Mouse (Mus musculus) heart, embryonic 11.5 days (tissue): ENCODE data around the gene Parp3. TPM values are rescaled to one million over a fixed set of nuclear protein-coding genes. Genes with fewer than 3 reads are reported as not detected.
A peak's percentile ranks its signal among the peaks of the same experiment; 100 is the strongest.

Experiments
- ATAC-seq: fragments of 200-750 bp; cut with Nextera tagmentation; replicated peaks from 2 replicates; pipeline ENCODE4 v1.8.0; 2017; ENCODE audit warnings: moderate library complexity; ENCODE audit not compliant: insufficient number of reproducible peaks, low FRiP score, low TSS enrichment
- H3K27ac ChIP-seq: fragments of 300-500 bp; sonication (generic); 2 replicates; pipeline ENCODE4 v1.5.1; 2014; ENCODE audit warnings: mild to moderate bottlenecking, low read depth, low read length
- H3K27me3 ChIP-seq: fragments of 300-500 bp; sonication (generic); 2 replicates; pipeline ENCODE4 v1.6.1; 2014; ENCODE audit warnings: mild to moderate bottlenecking, low read length, mixed read lengths; ENCODE audit not compliant: control insufficient read depth, insufficient read depth
- H3K36me3 ChIP-seq: fragments of 300-500 bp; sonication (generic); 2 replicates; pipeline ENCODE4 v1.6.1; 2014; ENCODE audit warnings: mild to moderate bottlenecking, low read length, moderate library complexity, mixed read lengths; ENCODE audit not compliant: control insufficient read depth, insufficient read depth
- H3K4me1 ChIP-seq: fragments of 300-500 bp; sonication (generic); 2 replicates; pipeline ENCODE4 v1.6.1; 2014; ENCODE audit warnings: low read length; ENCODE audit not compliant: control insufficient read depth, insufficient read depth
- H3K4me2 ChIP-seq: fragments of 300-500 bp; sonication (generic); 2 replicates; pipeline ENCODE4 v1.6.1; 2014; ENCODE audit warnings: mild to moderate bottlenecking, moderate library complexity
- H3K4me3 ChIP-seq: fragments of 300-500 bp; sonication (generic); 2 replicates; pipeline ENCODE4 v1.5.1; 2014; ENCODE audit warnings: low read depth, low read length
- H3K9ac ChIP-seq: fragments of 300-500 bp; sonication (generic); 2 replicates; pipeline ENCODE4 v1.6.1; 2014; ENCODE audit warnings: mild to moderate bottlenecking, low read depth, low read length, moderate library complexity
- H3K9me3 ChIP-seq: fragments of 300-500 bp; sonication (generic); replicated peaks from 2 replicates; pipeline ENCODE4 v1.6.1; 2016; ENCODE audit warnings: low read length; ENCODE audit not compliant: control insufficient read depth
- WGBS: fragments of 180-500 bp; shearing (Covaris S2); extraction: QIAGEN DNeasy Blood & Tissue Kit; methylation state at CpG from one replicate; pipeline ENCODE4 v1.1.7; 2014; ENCODE audit not compliant: insufficient replicate concordance; 5-methylcytosine and 5-hydroxymethylcytosine counted together
- polyA plus RNA-seq: library from polyadenylated mRNA; unstranded; fragments of >200 nt; fragmentation: Nextera tagmentation; extraction: Ambion mirVana; gene quantifications from 2 replicates; pipeline ENCODE4 v1.2.1, GENCODE M21; 2014

Gene Parp3
- polyA plus RNA-seq, 1 experiment from 2014 or later, result 1.0 TPM

DNA sequence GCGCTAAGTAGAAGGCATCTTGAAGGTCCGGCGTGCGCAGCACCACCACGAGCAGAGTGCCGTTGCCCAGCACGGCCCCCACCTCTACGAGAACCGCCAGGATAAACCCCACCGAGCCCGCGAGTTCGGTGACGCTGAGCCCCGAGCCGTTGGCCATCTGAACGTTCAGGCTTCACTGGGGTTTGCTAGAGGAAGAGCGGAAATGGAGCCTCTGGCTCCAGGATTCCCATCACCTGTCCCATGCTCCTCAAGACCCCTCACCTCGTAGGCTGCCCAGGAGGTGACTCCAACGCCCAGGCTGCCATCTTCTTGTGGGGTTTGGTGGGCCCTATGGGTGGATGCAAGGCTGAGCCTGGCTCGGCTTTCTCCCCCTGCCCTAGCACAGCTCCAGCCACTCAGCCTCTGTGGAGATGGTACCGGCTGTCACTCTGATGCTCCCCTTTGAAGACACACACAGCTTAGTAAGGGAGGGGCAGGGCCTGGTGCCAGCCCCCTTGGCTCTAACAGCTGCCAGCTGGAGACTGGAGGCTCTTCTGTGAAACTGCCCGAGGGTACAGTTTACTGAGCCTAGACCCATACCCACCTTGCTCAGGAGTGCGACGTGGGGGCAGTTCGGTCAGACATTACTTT, 11.1 kb downstream of the Parp3 start, which contains the start of gene Gpr62:
Gpr62 (minus strand) TSS at position 368 of the 630 bp plus-strand sequence.
- H3K4me3 ChIP-seq, result peak within 1 kb of the TSS; percentile 57
- H3K9ac ChIP-seq, result peak within 1 kb of the TSS; percentile 73
- H3K4me2 ChIP-seq, result peak within 1 kb of the TSS; percentile 94
- H3K27ac ChIP-seq, result 0 out of 2 replicates have a peak within 1 kb of the TSS, but pooled peaks have one; percentile 10
- peaks cover 4% of the 10 kb centered on the region for H3K36me3 ChIP-seq
- no peak for ATAC-seq
- peaks cover 11% of the 10 kb centered on the region for H3K27me3 ChIP-seq
- H3K9me3 ChIP-seq, result no peaks in the 10 kb centered on the region
- 35% methylated on average over 26 of the region's 26 CpGs for WGBS
- H3K4me1 ChIP-seq, result peaks cover 12% of the 10 kb centered on the region

DNA sequence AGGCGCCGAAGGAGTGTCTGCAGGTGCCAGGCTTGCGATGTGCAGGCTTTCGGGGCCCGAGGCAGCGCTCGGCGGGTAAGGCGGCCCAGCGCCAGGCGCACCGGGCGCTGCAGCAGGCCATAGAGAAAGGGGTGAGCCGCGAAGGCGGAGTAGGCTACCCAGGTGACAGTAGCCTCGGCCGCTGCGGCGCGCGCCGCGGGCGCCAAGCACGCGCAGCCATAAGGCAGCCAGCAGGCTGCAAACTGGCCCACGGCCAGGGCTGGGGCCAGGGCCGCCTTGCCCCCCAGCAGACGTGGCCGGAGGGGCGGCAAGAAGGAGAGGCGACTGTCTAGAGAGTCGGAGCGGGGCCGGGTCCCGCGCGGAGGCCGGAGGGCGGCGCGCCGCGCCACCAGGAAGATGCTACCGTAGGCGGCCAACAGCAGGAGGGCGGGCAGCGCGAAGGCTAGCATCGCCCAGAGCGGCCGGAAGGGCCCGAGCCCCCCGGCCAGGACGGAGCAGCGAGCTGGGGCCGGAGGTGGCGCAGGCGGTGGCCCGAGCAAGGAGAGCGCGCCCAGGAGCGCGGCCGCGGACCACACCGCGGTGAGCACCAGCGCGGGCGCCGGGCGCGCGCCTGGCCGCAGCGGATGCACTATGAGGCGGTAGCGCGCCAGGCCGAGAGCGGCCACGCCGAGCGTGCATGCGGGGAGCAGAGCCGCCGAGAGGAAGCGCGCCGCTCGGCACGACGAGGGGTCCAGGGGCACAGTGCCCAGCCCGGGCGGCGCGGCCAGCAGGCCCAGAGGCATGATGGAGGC, 11.8 kb downstream of the Parp3 start:
- H3K4me2 ChIP-seq, result peak overlapping the region; percentile 94
- ATAC-seq, result peak; percentile 69

DNA sequence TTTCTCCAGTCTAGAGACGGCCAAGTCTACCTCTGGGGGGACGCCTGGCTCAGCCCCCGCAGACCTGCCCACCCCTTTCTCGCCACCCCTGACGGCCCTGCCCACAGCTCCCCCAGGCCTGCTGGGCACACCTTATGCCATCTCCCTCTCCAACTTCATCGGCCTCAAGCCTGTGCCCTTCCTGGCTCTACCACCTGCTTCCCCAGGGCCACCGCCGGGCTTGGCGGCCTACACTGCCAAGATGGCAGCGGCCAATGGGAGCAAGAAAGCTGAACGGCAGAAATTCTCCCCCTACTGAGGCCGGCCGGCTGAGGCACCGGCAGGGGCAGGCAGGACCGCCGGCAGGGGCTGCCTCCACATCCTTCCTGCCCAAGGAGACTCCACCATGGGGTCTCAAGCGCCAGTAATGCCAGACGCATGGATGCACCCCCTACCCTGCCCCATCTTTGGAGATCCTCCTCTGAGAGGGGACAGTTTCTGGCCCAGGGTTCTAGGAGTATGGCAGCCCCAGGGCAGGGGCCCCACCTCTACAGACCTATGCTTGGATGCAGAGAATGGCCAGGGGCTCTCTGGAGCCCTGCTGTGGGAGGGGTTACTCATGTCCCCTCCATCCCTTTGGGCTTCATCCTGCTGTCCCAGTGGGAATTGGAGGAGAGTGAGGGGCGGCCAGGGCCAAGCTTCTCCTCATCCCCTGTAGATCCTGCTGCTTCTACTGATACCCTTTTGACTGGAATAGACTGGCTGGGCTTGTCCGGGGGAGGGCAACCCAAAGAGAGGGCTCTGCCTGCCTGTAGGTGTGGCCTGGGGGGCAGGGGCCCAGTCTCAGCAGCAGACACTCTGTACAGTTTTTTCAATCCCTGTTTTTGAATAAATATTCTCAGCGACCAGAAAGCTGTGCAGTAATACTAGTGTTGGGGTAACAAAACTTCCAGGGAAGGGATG, 13.4 kb downstream of the Parp3 start:
- Histone ChIP-seq H3K9ac (no peak overlapping the region), H3K4me2 (peak overlapping the region; percentile 2; the same call in 1 of the 2 replicates), H3K4me3 (no peak overlapping the region), H3K27me3 (peaks cover 11% of the 10 kb centered on the region), H3K4me1 (peaks cover 12% of the 10 kb centered on the region), H3K27ac (no peak overlapping the region), H3K9me3 (no peaks in the 10 kb centered on the region), H3K36me3 (peaks cover 10% of the 10 kb centered on the region)
- no peak for ATAC-seq
- 82% methylated on average over 21 of the region's 21 CpGs for WGBS

More for the DNA sequence above, 11.8 kb downstream of the Parp3 start:
- H3K9ac ChIP-seq, result peak overlapping the region; percentile 73
- WGBS, result 3% methylated on average over 97 of the region's 99 CpGs
- H3K27me3 ChIP-seq, result peaks cover 11% of the 10 kb centered on the region
- 0 out of 2 replicates have a peak overlapping the region, but pooled peaks have one; percentile 10 for H3K27ac ChIP-seq
- no peaks in the 10 kb centered on the region for H3K9me3 ChIP-seq
- H3K36me3 ChIP-seq, result peaks cover 9% of the 10 kb centered on the region
- H3K4me3 ChIP-seq, result peak overlapping the region; percentile 57
- peaks cover 12% of the 10 kb centered on the region for H3K4me1 ChIP-seq

DNA sequence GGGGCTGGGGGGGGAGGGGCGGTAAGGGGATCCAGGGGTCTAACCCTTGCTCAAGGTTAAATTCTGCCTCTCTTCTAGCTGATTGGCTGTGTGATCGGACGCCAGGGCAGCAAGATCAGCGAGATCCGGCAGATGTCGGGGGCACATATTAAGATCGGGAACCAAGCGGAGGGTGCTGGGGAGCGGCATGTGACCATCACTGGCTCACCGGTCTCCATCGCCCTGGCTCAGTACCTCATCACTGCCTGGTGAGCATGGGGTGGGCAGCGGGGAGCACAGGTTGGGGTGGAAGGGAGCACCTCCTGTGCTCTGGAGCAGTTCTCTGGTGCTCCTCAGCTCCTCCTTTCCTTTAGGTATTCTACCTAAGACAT, 14.3 kb downstream of the Parp3 start:
- WGBS, result 88% methylated on average over 12 of the region's 12 CpGs
- Histone ChIP-seq H3K4me1 (peaks cover 22% of the 10 kb centered on the region), H3K36me3 (peaks cover 10% of the 10 kb centered on the region), H3K9ac (no peak overlapping the region), H3K27me3 (peaks cover 11% of the 10 kb centered on the region), H3K9me3 (no peaks in the 10 kb centered on the region), H3K27ac (no peak overlapping the region), H3K4me2 (no peak overlapping the region), H3K4me3 (no peak overlapping the region)
- no peak for ATAC-seq

DNA sequence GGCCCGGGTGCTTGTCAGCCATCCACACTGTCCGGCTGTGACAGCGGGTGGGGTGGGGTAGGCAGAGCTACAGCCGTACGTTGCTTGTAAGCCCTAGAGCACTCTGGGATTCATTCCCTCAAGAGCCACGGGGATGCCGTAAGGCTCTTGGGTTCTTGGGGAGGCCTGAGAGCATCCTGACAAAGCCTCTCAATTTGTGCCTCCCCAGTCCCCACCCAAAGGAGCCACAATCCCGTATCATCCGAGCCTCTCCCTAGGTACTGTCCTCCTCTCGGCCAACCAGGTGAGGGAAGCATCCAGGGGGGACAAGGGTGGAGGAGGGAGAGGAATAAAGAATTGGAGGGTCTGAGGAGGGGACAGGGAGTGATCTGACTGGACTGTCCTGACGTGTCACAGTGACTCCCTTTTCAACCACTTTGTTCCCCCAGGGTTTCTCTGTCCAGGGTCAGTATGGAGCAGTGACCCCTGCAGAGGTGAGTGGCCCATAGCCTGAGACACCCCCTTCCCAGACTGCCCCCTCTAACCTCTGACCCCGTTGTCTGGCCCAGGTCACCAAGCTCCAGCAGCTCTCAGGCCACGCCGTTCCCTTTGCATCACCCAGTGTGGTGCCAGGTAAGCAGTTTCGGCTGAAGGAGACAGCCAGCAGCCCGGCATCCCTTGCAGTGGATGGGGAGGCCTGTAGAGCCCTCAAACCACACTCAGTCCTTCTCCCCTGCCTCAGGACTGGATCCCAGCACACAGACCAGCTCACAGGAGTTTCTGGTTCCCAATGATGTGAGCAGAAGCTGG, 14.9 kb downstream of the Parp3 start:
- WGBS, result 81% methylated on average over 16 of the region's 16 CpGs
- ATAC-seq, result no peak
- Histone ChIP-seq H3K4me1 (peaks cover 28% of the 10 kb centered on the region), H3K27me3 (peaks cover 11% of the 10 kb centered on the region), H3K4me3 (no peak overlapping the region), H3K4me2 (no peak overlapping the region), H3K9me3 (no peaks in the 10 kb centered on the region), H3K27ac (no peak overlapping the region), H3K9ac (no peak overlapping the region), H3K36me3 (peaks cover 10% of the 10 kb centered on the region)

DNA sequence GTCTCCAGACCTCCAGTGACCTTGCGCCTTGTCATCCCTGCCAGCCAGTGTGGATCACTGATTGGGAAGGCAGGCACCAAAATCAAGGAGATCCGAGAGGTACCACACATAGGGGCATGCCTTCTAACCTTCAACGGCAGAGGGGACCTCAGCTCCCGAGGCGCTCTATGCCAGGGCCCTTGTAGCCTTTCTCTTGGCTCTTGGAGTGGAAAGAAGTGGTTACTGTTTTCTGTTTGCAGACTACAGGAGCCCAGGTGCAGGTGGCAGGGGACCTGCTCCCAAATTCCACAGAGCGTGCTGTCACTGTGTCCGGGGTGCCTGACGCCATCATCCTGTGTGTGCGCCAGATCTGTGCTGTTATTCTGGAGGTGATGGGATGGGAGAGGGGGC, 15.7 kb downstream of the Parp3 start:
- H3K27ac ChIP-seq, result no peak overlapping the region
- WGBS, result 87% methylated on average over 9 of the region's 9 CpGs
- H3K9ac ChIP-seq, result no peak overlapping the region
- H3K27me3 ChIP-seq, result peaks cover 11% of the 10 kb centered on the region
- H3K36me3 ChIP-seq, result peaks cover 10% of the 10 kb centered on the region
- no peak overlapping the region for H3K4me2 ChIP-seq
- no peak for ATAC-seq
- H3K4me1 ChIP-seq, result peaks cover 36% of the 10 kb centered on the region
- H3K4me3 ChIP-seq, result no peak overlapping the region
- H3K9me3 ChIP-seq, result no peaks in the 10 kb centered on the region

DNA sequence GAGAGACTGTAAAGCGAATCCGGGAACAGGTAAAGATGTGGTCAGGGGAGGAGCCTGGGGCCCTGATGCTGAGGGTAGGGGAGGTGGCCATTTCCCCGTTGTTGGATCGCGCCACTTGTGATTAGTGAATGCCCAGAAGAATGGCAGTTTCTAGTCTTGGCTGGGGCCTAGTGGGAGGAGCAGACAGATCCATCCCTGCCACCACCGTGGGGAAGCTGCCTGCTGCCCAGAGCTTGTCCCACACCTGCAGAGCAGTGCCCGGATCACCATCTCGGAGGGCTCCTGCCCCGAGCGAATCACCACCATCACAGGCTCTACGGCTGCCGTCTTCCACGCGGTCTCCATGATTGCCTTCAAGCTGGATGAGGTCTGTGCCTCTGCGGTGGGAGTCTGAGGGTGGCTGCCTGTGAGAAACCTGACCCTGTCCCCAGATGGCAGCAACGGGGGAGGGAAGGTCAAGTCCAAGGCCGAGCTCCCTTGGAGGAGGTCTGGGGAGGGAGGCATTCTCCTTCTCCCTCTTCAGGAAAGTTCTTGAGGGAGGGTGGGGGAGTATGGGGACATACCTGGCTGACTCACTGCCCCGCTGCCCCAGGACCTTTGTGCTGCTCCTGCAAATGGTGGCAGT, 16.2 kb downstream of the Parp3 start:
- no peak overlapping the region for H3K4me2 ChIP-seq
- H3K4me1 ChIP-seq, result peaks cover 39% of the 10 kb centered on the region
- no peak overlapping the region for H3K27ac ChIP-seq
- peaks cover 10% of the 10 kb centered on the region for H3K36me3 ChIP-seq
- H3K9me3 ChIP-seq, result no peaks in the 10 kb centered on the region
- H3K4me3 ChIP-seq, result no peak overlapping the region
- H3K27me3 ChIP-seq, result peaks cover 7% of the 10 kb centered on the region
- no peak for ATAC-seq
- no peak overlapping the region for H3K9ac ChIP-seq
- WGBS, result 80% methylated on average over 18 of the region's 18 CpGs
